Mouse (Mus musculus) neural tube, embryonic 12.5 days (tissue): ENCODE results near the gene Actr8. TPM values are rescaled to one million over a fixed set of nuclear protein-coding genes. Genes with fewer than 3 reads are reported as not detected.

Experiments used
- ATAC-seq: fragments of 200-750 bp; cut with Nextera tagmentation; 2 replicates; pipeline ENCODE4 v1.8.0; 2017; ENCODE audit warnings: low read depth, mild to moderate bottlenecking, moderate TSS enrichment, moderate library complexity; ENCODE audit not compliant: low FRiP score
- H3K27ac ChIP-seq: fragments of 300-500 bp; sonication (generic); 2 replicates; pipeline ENCODE4 v1.5.1; 2016
- H3K27me3 ChIP-seq: fragments of 300-500 bp; sonication (generic); replicated peaks from 2 replicates; pipeline ENCODE4 v1.6.1; 2016; ENCODE audit warnings: mild to moderate bottlenecking
- H3K36me3 ChIP-seq: fragments of 300-500 bp; sonication (generic); 2 replicates; pipeline ENCODE4 v1.6.1; 2016; ENCODE audit warnings: mild to moderate bottlenecking
- H3K4me1 ChIP-seq: fragments of 300-500 bp; sonication (generic); 2 replicates; pipeline ENCODE4 v1.6.1; 2016
- H3K4me2 ChIP-seq: fragments of 300-500 bp; sonication (generic); replicated peaks from 2 replicates; pipeline ENCODE4 v1.6.1; 2016; ENCODE audit warnings: mild to moderate bottlenecking
- H3K4me3 ChIP-seq: fragments of 300-500 bp; sonication (generic); 2 replicates; pipeline ENCODE4 v1.5.1; 2016
- H3K9ac ChIP-seq: fragments of 300-500 bp; sonication (generic); 2 replicates; pipeline ENCODE4 v1.6.1; 2016; ENCODE audit warnings: mild to moderate bottlenecking
- H3K9me3 ChIP-seq: fragments of 300-500 bp; sonication (generic); 2 replicates; pipeline ENCODE4 v1.6.1; 2016; ENCODE audit warnings: mild to moderate bottlenecking
- WGBS: fragments of 180-500 bp; shearing (Covaris S2); methylation state at CpG from one replicate; pipeline ENCODE4 v1.1.7; 2016; 5-methylcytosine and 5-hydroxymethylcytosine counted together
- polyA plus RNA-seq: library from polyadenylated mRNA; unstranded; fragments of >200 nt; fragmentation: Nextera tagmentation; extraction: Ambion mirVana; gene quantifications from 2 replicates; pipeline ENCODE4 v1.2.1, GENCODE M21; 2016

The Actr8 gene
- polyA plus RNA-seq, 1 experiment from 2014 or later = 94.9 TPM

DNA sequence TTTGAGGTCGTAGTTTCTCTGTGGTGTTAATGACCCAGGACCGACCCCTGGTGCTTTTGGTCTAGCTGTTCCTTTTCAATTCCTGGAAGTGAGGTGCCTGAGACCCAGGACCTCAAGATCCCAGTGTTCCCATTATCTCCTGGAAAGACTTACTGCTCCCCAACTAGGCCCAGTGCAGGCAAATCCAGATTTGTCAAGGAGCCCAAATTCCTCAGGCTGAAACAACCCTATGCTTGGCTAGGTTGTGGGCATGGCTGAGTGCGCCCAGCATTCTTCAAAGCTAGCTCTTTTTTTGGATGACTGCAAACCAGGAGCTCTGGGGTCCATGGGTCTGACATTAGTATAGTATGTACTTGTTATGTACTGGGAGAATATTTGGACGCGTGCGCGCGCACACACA, 41.2 kb downstream of the Actr8 start:
- 91% methylated on average over 8 of the region's 8 CpGs for WGBS
- Histone ChIP-seq H3K9ac (no peak overlapping the region), H3K36me3 (no peaks in the 10 kb centered on the region), H3K27ac (no peak overlapping the region), H3K9me3 (no peaks in the 10 kb centered on the region), H3K4me3 (no peak overlapping the region), H3K4me1 (no peaks in the 10 kb centered on the region), H3K4me2 (no peak overlapping the region), H3K27me3 (no peaks in the 10 kb centered on the region)
- no peak for ATAC-seq

DNA sequence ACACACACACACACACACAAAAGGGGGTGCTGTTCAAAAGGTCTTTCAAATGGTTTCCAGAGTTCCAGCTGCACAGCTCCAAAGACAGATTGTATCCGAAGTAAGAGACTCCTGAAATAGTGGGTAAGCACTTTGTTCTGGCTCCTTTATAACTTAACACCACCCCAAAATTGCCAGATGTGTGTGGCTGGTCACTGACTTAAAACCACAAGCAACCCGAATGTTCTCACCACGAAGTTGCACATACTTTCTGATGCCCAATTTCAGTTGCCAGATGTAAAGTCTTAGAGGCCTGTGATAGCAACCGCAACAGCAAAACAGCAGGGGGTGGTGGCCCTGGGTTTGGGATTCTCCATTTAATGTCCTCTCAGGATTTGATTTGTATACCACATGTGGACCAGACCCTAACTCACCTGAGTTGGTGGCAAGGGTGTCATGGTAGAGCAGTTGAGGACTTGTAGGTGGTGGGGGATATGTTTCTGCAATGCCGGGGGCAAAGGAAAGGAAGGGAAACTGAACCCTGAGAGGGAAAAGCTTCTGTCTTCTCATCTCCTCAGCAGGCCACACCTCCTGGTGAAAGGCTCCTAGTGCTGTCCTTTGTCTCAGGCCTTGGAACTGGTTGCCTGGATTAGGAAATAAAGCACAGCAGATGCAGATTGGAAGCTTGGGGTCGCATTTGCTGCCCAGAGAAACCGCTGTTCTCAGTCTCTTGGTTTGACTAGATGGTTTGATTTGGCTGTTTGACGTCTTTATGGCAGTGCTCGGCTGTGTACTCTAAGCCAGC, 41.8 kb downstream of the Actr8 start:
- H3K27me3 ChIP-seq = no peaks in the 10 kb centered on the region
- H3K4me1 ChIP-seq = no peaks in the 10 kb centered on the region
- H3K36me3 ChIP-seq = no peaks in the 10 kb centered on the region
- no peak overlapping the region for H3K9ac ChIP-seq
- no peak overlapping the region for H3K4me2 ChIP-seq
- 48% methylated on average over 9 of the region's 9 CpGs for WGBS
- no peaks in the 10 kb centered on the region for H3K9me3 ChIP-seq
- no peak for ATAC-seq
- H3K27ac ChIP-seq = no peak overlapping the region
- no peak overlapping the region for H3K4me3 ChIP-seq

DNA sequence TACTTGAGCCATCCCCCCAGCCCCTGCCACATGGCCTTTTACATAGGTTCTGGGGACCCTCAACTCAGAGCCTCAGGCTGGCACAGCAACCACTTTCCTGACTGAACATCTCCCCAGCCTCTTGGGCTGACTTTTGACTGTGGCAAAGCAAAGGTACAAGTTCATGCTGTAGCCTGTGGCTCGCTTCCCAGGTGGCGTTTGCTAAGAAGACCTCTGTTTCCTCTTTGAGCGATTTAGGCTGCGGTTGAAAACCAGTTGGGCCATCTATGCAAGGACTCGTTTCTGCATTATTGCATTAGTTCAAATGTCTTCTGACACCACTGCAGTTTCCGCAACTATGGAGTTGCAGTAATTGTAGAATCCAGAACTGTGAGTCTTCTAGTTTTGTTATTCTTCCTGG, 44.3 kb downstream of the Actr8 start:
- no peak overlapping the region for H3K27ac ChIP-seq

DNA sequence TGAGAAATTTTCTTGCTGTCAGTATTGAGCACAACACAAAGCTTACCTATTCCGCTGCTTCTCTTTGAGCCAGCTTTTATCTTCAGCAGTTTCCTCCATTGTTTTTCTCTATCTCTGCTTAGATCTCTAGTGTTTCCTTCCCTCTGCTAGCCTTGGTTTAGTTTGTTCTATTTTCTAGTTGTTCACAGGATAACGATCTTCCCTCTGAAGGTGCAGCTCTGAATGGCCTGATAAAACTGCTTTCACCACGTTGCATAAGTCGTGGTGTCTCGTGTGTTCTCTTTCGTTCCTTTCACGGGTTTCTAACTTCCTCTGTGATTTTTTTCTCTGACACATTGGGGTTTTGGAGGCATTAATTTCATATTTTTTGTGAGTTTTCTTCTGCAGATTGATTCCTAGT, 46.2 kb downstream of the Actr8 start:
- no peak for ATAC-seq
- H3K9ac ChIP-seq = no peak overlapping the region

More for the DNA sequence above, 44.3 kb downstream of the Actr8 start:
- Histone ChIP-seq H3K9me3 (no peaks in the 10 kb centered on the region), H3K36me3 (no peaks in the 10 kb centered on the region), H3K27me3 (no peaks in the 10 kb centered on the region), H3K9ac (no peak overlapping the region), H3K4me3 (no peak overlapping the region), H3K4me2 (no peak overlapping the region), H3K4me1 (no peaks in the 10 kb centered on the region)
- no peak for ATAC-seq
- WGBS = 91% methylated on average over 6 of the region's 6 CpGs

DNA sequence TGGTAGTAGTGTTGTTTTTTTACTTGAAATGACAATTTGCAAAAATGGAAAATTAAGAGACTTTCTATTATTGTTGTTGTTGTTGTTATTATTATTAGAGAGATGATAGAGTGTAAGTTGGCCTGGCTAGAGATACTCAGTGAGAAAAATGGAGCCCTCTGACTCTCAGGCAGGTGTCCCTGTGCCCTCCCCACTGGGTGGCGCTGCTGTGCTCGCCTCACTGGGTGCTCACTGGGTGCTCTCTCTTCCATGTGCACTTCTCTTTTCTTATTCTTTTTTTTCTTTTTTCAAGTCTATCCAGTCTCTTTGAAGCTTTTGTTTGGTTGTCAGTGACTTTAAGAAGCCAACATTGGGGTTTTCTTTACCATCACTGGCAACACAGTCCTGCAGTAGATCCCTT, 49.2 kb downstream of the Actr8 start:
- WGBS = 39% methylated on average over 2 of the region's 2 CpGs
- Histone ChIP-seq H3K36me3 (no peaks in the 10 kb centered on the region), H3K27me3 (no peaks in the 10 kb centered on the region), H3K4me2 (no peak overlapping the region), H3K4me1 (no peaks in the 10 kb centered on the region), H3K4me3 (no peak overlapping the region), H3K9me3 (no peaks in the 10 kb centered on the region), H3K27ac (no peak overlapping the region), H3K9ac (no peak overlapping the region)
- no peak for ATAC-seq

More for the DNA sequence above, 46.2 kb downstream of the Actr8 start:
- Histone ChIP-seq H3K36me3 (no peaks in the 10 kb centered on the region), H3K27me3 (no peaks in the 10 kb centered on the region), H3K27ac (no peak overlapping the region), H3K4me2 (no peak overlapping the region), H3K4me1 (no peaks in the 10 kb centered on the region), H3K9me3 (no peaks in the 10 kb centered on the region), H3K4me3 (no peak overlapping the region)
- WGBS = 75% methylated on average over 7 of the region's 7 CpGs

DNA sequence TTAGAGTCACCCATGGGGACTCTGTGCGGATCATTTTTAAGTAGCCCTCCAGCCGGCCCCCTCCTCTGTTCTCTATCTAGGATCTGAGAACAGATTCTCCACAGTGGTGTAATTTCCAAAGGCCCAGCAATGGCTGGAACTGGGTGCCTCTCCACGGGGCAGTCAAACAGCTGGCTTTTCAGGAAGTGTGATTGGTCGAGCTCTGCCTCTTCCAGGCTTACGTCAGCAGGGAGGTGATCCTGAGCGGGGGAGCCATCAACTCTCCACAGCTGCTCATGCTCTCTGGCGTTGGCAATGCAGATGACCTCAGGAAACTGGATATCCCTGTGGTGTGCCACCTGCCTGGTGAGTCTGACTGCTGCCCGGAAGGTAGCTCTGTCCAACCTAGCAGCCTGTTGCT, 55.3 kb downstream of the Actr8 start:
- H3K27ac ChIP-seq = no peak overlapping the region
- WGBS = 70% methylated on average over 8 of the region's 8 CpGs
- ATAC-seq = no peak
- no peak overlapping the region for H3K4me3 ChIP-seq
- no peak overlapping the region for H3K9ac ChIP-seq
- no peak overlapping the region for H3K4me2 ChIP-seq
- no peaks in the 10 kb centered on the region for H3K36me3 ChIP-seq
- no peaks in the 10 kb centered on the region for H3K27me3 ChIP-seq
- no peaks in the 10 kb centered on the region for H3K9me3 ChIP-seq
- no peaks in the 10 kb centered on the region for H3K4me1 ChIP-seq

DNA sequence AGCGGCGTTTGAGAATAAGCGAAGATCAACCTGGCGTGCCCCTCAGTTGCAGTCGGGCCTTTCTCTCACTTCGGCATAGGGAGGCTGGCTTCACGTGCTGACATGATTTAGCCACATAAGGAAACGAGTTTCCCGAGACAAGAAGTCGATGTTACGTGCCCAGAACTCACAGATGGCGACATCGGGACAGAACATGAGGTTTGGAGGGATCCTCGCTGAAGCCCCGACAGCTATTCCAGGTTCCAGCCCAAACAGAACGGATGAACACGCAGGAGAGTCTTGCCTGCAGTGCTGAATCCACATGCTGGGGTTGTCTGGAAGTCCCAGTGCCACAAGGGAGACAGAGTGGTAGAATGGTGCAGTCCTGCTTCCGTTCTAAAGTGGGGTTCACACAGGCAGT, 60.3 kb downstream of the Actr8 start:
- ATAC-seq = no peak

DNA sequence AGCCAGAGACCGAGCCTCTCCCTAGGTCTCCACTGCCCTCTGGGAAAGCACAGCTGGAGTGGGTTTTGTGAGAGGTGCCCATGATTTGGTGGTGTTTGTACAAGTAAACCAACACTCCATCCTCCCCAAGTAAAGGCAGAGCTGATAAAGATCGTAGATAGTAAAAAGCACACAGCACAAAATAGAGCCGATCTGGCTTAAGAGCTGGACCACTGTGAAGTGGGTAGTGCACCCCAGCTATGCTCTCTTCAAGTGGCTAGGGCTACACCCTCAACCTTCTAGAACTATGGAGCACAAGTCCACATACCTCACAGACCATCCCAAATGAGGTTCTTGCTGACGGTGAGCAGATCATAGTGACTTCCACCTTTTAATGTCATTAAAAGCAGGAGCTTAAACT, 61.3 kb downstream of the Actr8 start:
- no peak for ATAC-seq
- Histone ChIP-seq H3K4me3 (no peak overlapping the region), H3K4me1 (no peaks in the 10 kb centered on the region), H3K27ac (no peak overlapping the region), H3K9ac (no peak overlapping the region), H3K9me3 (no peaks in the 10 kb centered on the region), H3K36me3 (no peaks in the 10 kb centered on the region), H3K27me3 (no peaks in the 10 kb centered on the region), H3K4me2 (no peak overlapping the region)
- 89% methylated on average over 4 of the region's 4 CpGs for WGBS

More for the DNA sequence above, 60.3 kb downstream of the Actr8 start:
- Histone ChIP-seq H3K9me3 (no peaks in the 10 kb centered on the region), H3K4me2 (no peak overlapping the region), H3K4me1 (no peaks in the 10 kb centered on the region), H3K27ac (no peak overlapping the region), H3K9ac (no peak overlapping the region), H3K27me3 (no peaks in the 10 kb centered on the region), H3K36me3 (no peaks in the 10 kb centered on the region), H3K4me3 (no peak overlapping the region)
- 92% methylated on average over 18 of the region's 18 CpGs for WGBS

DNA sequence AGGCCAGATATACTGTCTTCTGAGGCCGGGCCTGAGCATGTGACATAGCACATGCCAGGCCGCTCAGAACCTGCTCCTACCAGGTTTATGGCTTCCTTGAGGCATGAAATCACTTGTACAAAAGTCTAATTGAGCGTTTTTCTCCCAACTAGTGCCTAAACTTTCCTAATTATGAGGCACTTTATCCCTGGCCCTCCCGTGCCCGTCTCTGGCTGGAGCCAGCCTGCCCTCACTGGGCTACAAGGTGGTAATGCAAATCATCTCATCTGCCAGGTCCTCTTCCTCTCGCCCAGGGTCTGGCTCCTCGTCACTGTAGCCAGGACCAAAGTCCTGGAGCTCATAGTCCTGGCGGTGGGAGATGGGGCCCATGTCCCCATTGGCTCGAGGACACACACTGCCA, 63.7 kb downstream of the Actr8 start:
- Histone ChIP-seq H3K27me3 (no peaks in the 10 kb centered on the region), H3K4me3 (no peak overlapping the region), H3K9me3 (no peaks in the 10 kb centered on the region), H3K36me3 (no peaks in the 10 kb centered on the region), H3K4me1 (no peaks in the 10 kb centered on the region), H3K4me2 (no peak overlapping the region), H3K9ac (no peak overlapping the region), H3K27ac (no peak overlapping the region)
- 83% methylated on average over 9 of the region's 9 CpGs for WGBS
- no peak for ATAC-seq

DNA sequence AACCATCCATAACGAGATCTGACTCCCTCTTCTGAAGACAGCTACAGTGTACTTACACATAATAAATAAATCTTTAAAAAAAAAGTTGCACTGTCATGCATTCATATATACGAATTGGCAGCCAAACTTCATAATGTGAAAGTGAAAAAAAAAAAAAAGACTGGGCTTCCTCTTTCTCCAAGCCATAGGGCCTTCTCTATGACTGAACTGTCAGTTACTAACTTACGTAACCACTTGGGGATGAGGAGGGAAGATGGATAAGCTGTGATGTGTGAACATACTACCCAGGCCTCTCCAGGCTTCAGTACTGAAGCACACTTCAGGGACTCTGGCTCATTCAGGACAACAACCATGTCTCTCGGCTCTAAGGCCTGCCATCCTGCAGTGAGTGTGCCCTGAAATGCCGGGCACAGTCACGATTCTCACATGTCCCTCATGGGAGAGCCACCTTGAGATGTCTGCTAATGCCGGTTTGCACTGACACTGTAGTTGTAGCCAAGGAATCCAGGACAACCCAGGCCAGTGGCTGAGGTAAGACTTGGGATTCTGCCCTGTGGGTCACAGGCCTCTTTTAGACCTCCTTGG, 65.3 kb downstream of the Actr8 start:
- no peak overlapping the region for H3K9ac ChIP-seq
- WGBS = 88% methylated on average over 7 of the region's 7 CpGs
- no peak overlapping the region for H3K4me2 ChIP-seq
- no peaks in the 10 kb centered on the region for H3K27me3 ChIP-seq
- H3K9me3 ChIP-seq = no peaks in the 10 kb centered on the region
- H3K4me3 ChIP-seq = no peak overlapping the region
- no peaks in the 10 kb centered on the region for H3K4me1 ChIP-seq
- ATAC-seq = no peak
- H3K36me3 ChIP-seq = no peaks in the 10 kb centered on the region
- H3K27ac ChIP-seq = no peak overlapping the region

DNA sequence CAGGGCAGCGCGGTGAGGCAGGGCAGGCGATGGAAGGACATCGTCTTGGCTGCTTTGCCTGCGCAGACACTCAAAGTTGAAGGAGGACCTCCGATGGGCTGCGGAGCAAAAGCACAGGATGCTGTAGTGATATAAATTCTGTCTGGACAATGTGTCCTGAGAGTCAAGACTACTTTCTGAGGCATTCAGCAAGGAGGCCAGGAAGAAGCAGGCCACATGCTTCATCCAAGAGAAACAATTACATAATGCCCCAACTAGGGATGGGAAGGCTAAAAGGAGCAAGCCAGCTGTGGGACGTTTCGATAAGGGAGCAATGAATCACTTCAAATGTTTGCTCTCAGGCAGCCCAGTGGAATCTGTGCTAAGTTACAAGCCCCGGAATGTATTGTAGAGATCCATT, 67.1 kb downstream of the Actr8 start:
- H3K27ac ChIP-seq = no peak overlapping the region
- H3K4me2 ChIP-seq = no peak overlapping the region
- H3K36me3 ChIP-seq = no peaks in the 10 kb centered on the region
- H3K4me3 ChIP-seq = no peak overlapping the region
- WGBS = 87% methylated on average over 10 of the region's 10 CpGs
- H3K9me3 ChIP-seq = no peaks in the 10 kb centered on the region
- no peaks in the 10 kb centered on the region for H3K4me1 ChIP-seq
- no peaks in the 10 kb centered on the region for H3K27me3 ChIP-seq
- no peak for ATAC-seq
- no peak overlapping the region for H3K9ac ChIP-seq

DNA sequence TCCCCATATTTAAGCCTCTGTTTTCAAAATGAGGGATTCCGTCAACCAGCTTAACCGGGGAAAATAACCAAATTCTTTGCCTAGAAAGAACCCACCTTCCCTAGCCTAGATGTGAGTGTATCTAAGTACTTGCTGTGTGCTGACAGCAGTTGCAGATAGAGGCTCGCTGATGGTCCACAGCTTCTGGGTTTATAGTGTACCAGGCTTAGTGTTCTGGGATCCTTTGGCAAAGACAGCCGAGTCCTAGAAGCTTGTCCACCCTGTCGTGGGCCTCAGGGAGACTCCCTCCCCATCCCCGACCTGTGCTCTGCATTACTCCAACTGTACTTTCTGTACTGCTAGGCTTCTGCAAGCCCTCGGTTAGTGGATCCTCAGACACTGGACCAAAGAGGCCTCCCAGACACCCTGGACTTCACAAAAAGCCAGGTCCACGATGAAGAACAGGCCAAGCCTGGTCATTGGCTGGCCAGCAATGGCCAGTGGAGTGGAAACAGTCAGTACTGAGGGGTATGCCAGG, 67.6 kb downstream of the Actr8 start:
- ATAC-seq = no peak
- WGBS = 87% methylated on average over 8 of the region's 8 CpGs
- Histone ChIP-seq H3K4me1 (no peaks in the 10 kb centered on the region), H3K27ac (no peak overlapping the region), H3K4me3 (no peak overlapping the region), H3K9me3 (no peaks in the 10 kb centered on the region), H3K4me2 (no peak overlapping the region), H3K9ac (no peak overlapping the region), H3K36me3 (no peaks in the 10 kb centered on the region), H3K27me3 (no peaks in the 10 kb centered on the region)

DNA sequence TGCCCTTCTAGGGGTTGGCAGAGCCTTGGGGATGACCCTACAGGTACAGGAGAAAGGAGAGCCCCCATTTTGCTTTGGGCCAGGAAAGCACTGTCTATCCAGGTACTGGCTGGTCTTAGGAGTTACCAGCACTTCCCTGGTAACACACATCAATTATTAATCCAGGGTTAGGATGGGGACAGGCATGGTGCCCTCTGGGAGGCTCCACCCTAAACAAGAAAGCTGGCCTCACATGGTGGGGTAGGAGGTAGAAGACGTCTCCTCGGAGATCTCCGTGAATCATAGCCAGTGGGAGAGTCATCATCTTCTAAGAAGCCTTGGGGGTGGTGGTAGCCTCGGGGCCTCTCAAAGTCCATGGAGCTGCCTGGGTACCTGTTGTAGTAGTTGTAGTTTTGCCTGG, 68.8 kb downstream of the Actr8 start:
- no peaks in the 10 kb centered on the region for H3K27me3 ChIP-seq
- no peak for ATAC-seq
- 91% methylated on average over 4 of the region's 4 CpGs for WGBS

More for the DNA sequence above, 68.8 kb downstream of the Actr8 start:
- Histone ChIP-seq H3K27ac (no peak overlapping the region), H3K4me3 (no peak overlapping the region), H3K4me2 (no peak overlapping the region), H3K4me1 (no peaks in the 10 kb centered on the region), H3K9ac (no peak overlapping the region), H3K36me3 (no peaks in the 10 kb centered on the region), H3K9me3 (no peaks in the 10 kb centered on the region)
